Mouse (Mus musculus) liver, adult 2 months (tissue): ENCODE data around the gene Maff. TPM values are rescaled to one million over a fixed set of nuclear protein-coding genes. Genes with fewer than 3 reads are reported as not detected.
A peak's percentile ranks its signal among the peaks of the same experiment; 100 is the strongest.

Experiments
- DNase-seq: peaks from one replicate; pipeline ENCODE4 v3.0.0-alpha.2; 2011; ENCODE audit warnings: low read depth, low spot score; ENCODE audit errors: extremely low read depth
- H3K27ac ChIP-seq: fragments of 200-500 bp; replicated peaks from 2 replicates; pipeline ENCODE4 v1.5.1; 2012; ENCODE audit warnings: low read depth, mild to moderate bottlenecking, control low read depth, inconsistent platforms, low read length; ENCODE audit not compliant: insufficient read depth
- H3K27me3 ChIP-seq: fragments of 200-500 bp; 2 replicates; pipeline ENCODE4 v1.6.1; 2012; ENCODE audit warnings: mild to moderate bottlenecking, moderate library complexity, low read length, inconsistent platforms; ENCODE audit not compliant: control insufficient read depth, insufficient read depth
- H3K36me3 ChIP-seq: fragments of 200-500 bp; 2 replicates; pipeline ENCODE4 v1.6.1; 2012; ENCODE audit warnings: low read length, inconsistent platforms; ENCODE audit not compliant: control insufficient read depth, insufficient read depth
- H3K4me1 ChIP-seq: fragments of 200-500 bp; 2 replicates; pipeline ENCODE4 v1.6.1; 2011; ENCODE audit warnings: low read length; ENCODE audit not compliant: control insufficient read depth, insufficient read depth
- H3K4me3 ChIP-seq: fragments of 200-500 bp; 2 replicates; pipeline ENCODE4 v1.5.1; 2011; ENCODE audit warnings: low read depth, mild to moderate bottlenecking, control low read depth, low read length, moderate library complexity; ENCODE audit not compliant: insufficient read depth
- H3K79me2 ChIP-seq: fragments of 200-500 bp; 2 replicates; pipeline ENCODE4 v1.6.1; 2012; ENCODE audit warnings: inconsistent platforms, mild to moderate bottlenecking, low read length, moderate library complexity; ENCODE audit not compliant: control insufficient read depth, insufficient read depth
- H3K9ac ChIP-seq: fragments of 200-500 bp; 2 replicates; pipeline ENCODE4 v1.6.1; 2012; ENCODE audit warnings: low read depth, mild to moderate bottlenecking, control low read depth, inconsistent platforms, low read length
- CTCF ChIP-seq: fragments of 200-500 bp; IDR thresholded peaks from 2 replicates; pipeline ENCODE4 v1.5.1; 2011; ENCODE audit warnings: low read depth, low read length, control low read depth
- POLR2A ChIP-seq: fragments of 200-500 bp; IDR thresholded peaks from 2 replicates; pipeline ENCODE4 v1.6.1; 2011; ENCODE audit warnings: low read length, control low read depth; ENCODE audit not compliant: insufficient read depth; ENCODE audit errors: extremely low read depth
- WGBS: fragments of 180-500 bp; shearing (Covaris S2); methylation state at CpG from one replicate; pipeline ENCODE4 v1.1.7; 2018; 5-methylcytosine and 5-hydroxymethylcytosine counted together
- polyA plus RNA-seq: library from polyadenylated mRNA; depleted of rRNA; stranded (reverse); fragments of >200 nt; gene quantifications from 2 replicates; pipeline ENCODE4 v1.2.3, GENCODE M21; 2012
- total RNA-seq: library from RNA; depleted of rRNA; stranded (reverse); fragments of >200 nt; gene quantifications from 2 replicates; pipeline ENCODE4 v1.2.3, GENCODE M21; 2014

The Maff gene
- total and polyA plus RNA-seq, 2 experiments = 0.89 to 8.5 TPM

DNA sequence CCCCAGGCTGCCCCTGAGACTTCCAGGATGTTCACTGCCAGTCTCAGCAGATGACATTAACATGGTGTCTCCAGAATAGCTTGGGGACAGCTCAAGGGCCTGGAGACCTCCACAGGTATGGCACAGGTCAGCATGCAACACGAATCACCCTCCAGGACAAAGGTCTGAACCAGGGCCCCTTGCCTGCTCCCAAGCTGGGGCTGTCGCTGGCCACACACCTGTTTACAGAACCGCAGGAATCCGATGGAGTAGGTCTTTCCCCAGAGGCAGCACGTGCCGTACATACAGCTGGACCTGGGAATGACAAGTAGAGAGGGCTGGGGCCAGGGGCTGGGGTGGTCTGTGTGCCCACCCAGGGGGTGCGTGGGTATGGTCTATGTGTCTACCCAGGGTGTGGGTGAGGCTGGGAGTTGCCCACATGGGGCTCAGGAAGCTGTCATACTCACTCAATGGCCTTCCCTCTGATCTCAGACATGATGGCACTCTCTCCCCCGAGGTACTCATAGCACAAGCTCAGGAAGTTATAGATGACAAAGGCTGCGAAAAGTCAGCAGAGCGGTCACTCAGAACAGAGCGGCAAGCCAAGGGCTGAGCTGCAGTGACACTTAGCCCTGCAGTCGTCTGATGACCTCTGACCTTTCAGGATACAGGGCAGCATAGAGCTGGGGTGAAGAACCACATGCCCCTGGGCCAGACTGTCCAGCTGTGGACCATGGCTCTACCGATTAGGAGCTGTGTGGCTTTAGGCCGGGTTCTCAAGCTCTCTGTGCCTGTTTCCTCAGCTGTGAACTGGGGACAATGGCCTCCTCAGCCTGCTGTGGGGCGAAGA is 23.2 kb downstream of the Maff start:
- Histone ChIP-seq H3K36me3 (peaks cover 2% of the 10 kb centered on the region; the same call in 1 of the 2 replicates), H3K79me2 (no peaks in the 10 kb centered on the region), H3K27me3 (no peaks in the 10 kb centered on the region), H3K9ac (no peak overlapping the region), H3K4me3 (no peak overlapping the region), H3K27ac (no peak overlapping the region), H3K4me1 (0 out of 2 replicates have a peak, but pooled peaks cover 2% of the 10 kb centered on the region)
- no peak for DNase-seq
- TF ChIP-seq POLR2A (no peak), CTCF (no peak)
- 65% methylated on average over 15 of the region's 15 CpGs for WGBS

DNA sequence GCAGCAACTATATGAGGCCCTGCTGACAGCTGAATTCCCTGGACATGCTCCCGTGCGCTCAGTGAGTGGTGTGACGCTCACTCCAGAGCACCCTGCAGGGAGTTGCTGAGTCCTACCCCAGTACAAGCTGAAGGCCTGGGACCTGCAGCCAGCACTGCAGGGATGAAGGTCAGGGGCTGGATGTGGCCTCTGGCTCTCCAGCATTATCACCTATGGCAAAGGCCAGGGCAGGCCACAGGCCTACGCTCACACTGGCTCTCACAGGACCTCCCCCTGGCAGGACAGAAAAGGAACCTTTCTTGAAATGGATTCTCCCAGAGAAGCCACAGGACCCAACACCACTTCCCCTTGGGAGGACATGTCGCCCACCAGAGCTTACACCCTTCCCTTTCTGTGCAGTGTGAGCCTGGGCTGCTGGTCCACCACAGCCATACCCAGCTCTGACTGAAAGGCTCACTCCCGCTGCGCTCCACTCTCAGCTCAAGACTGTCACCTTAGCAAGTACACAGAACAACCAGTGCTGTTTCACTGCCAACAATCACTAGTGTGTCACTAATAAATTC is 23.9 kb downstream of the Maff start:
- Histone ChIP-seq H3K9ac (no peak overlapping the region), H3K36me3 (no peaks in the 10 kb centered on the region), H3K79me2 (no peaks in the 10 kb centered on the region), H3K4me1 (0 out of 2 replicates have a peak, but pooled peaks cover 2% of the 10 kb centered on the region), H3K4me3 (no peak overlapping the region), H3K27ac (no peak overlapping the region), H3K27me3 (no peaks in the 10 kb centered on the region)
- no peak for TF ChIP-seq CTCF
- TF ChIP-seq POLR2A = no peak
- no peak for DNase-seq
- WGBS = 88% methylated on average over 7 of the region's 7 CpGs

DNA sequence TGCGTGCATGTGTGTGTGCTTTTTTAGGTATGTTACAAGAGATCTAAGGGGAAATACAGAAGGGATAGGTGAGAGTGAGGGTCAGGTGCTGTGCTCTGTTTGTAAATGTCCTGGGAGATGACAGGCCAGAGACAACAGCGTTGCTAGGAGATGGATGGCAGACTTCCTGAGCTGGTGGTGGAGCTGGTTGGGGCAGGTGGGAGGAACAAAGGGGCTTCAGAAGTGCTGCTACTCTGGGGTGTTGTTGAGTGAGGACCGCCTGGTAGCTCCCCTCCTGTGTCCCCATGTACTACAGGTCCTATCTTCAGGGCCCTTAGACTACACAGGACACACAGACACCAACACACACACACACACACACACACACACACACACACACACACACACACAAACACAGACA is 28.3 kb downstream of the Maff start:
- Histone ChIP-seq H3K27ac (no peak overlapping the region), H3K79me2 (no peaks in the 10 kb centered on the region), H3K4me1 (no peaks in the 10 kb centered on the region), H3K36me3 (no peaks in the 10 kb centered on the region), H3K4me3 (no peak overlapping the region), H3K27me3 (no peaks in the 10 kb centered on the region), H3K9ac (no peak overlapping the region)
- DNase-seq = no peak
- WGBS = 83% methylated on average over 3 of the region's 3 CpGs
- TF ChIP-seq POLR2A (no peak), CTCF (no peak)

DNA sequence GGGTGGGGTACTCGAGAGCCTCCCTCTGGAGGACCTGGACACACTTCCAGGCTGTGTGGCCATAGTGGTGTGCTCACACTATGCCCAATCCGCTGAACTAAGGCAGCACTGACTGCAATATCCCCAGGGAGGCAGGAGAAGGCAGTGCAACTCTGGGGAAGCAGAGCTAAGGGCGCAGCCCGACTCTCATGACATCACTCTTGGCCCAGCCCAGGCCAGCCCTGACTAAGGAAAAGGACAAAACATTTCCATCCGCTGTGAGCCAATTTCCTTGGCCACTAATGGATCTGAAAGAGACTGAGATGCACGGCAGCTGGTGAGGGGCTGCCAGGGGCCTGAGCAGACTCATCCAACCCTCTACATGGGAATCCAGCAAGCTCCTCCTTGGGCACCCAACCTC is 31.3 kb downstream of the Maff start:
- Histone ChIP-seq H3K4me3 (no peak overlapping the region), H3K4me1 (no peaks in the 10 kb centered on the region), H3K27me3 (no peaks in the 10 kb centered on the region), H3K9ac (no peak overlapping the region), H3K27ac (no peak overlapping the region), H3K36me3 (no peaks in the 10 kb centered on the region), H3K79me2 (peaks cover 11% of the 10 kb centered on the region; the same call in 1 of the 2 replicates)
- no peak for DNase-seq
- 72% methylated on average over 6 of the region's 6 CpGs for WGBS
- TF ChIP-seq CTCF = peak; percentile 61
- no peak for TF ChIP-seq POLR2A

DNA sequence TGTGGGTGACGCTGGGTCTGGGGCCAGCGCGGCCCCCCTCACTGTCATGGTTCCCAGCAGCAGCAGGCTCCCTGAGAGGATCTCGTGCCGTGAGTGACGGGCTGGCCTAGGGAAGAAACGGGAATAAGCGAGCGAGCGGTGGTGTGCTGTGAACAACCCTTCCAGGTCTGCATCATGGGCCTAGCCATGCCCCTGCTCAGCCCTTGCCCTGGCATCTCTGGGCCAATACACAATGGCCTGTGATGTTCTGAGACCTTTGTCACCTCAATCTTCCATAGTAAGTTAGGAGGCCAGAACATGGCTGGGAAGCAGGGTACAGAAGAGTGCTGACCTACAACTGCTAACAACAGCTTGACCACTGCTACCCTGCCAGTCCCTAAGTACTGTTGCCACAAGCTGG is 32.2 kb downstream of the Maff start:
- 97% methylated on average over 10 of the region's 10 CpGs for WGBS
- Histone ChIP-seq H3K36me3 (no peaks in the 10 kb centered on the region), H3K79me2 (peaks cover 11% of the 10 kb centered on the region; the same call in 1 of the 2 replicates), H3K4me3 (no peak overlapping the region), H3K27ac (no peak overlapping the region), H3K9ac (no peak overlapping the region), H3K27me3 (no peaks in the 10 kb centered on the region), H3K4me1 (no peaks in the 10 kb centered on the region)
- no peak for DNase-seq
- no peak for TF ChIP-seq CTCF
- TF ChIP-seq POLR2A = no peak

DNA sequence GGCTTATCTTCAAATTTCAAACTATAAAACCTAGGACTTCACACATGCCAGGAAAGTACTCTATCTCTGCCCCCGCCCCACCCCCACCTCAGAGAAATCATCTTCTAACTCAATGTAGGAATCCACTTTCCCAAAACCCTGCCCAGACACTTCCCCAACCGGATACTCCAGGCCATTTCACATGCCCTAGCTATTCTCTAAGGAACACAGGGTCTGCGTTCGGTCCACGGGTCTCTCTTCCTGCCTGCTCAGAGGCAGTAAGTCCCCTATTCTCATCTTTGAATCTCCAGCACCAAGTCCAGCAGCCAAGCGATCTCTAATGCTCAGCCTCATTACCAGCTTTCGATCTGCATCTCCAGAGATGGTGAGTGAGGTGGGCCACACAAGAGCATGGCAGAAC is 33.2 kb downstream of the Maff start:
- Histone ChIP-seq H3K79me2 (peaks cover 11% of the 10 kb centered on the region; the same call in 1 of the 2 replicates), H3K4me3 (no peak overlapping the region), H3K36me3 (no peaks in the 10 kb centered on the region), H3K27me3 (no peaks in the 10 kb centered on the region), H3K27ac (no peak overlapping the region), H3K4me1 (no peaks in the 10 kb centered on the region), H3K9ac (no peak overlapping the region)
- 87% methylated on average over 7 of the region's 7 CpGs for WGBS
- TF ChIP-seq POLR2A (no peak), CTCF (no peak)
- DNase-seq = no peak
